17 mouse cellular contexts compared by ENCODE assay signal in the genomic region with DNA sequence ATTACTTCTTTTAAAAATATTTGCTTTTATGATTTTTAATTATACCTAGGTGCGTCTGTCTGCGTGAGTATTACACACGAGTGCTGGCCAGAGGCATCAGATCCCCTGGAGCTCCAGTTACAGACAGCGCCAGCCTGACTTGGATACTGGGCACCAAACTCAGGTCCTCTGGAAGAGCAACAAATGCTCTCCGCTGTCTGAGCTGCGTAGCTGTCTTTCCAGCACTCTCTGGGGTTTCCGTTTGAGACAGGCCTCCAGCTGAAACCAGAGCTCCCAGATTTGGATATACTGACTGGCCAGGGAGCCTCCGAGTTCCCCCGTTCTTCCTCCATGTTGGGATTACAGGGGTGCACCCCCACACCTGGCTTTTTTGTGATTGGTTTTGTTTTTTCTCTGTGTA. TPM values are rescaled to one million over a fixed set of nuclear protein-coding genes. Genes with fewer than 3 reads are reported as not detected.
A peak's percentile ranks its signal among the peaks of the same experiment; 100 is the strongest.
DNase-seq lines count a peak whose midpoint lies in the region; ATAC-seq and TF ChIP-seq lines count a peak whose summit lies in the region.
"Had no signal": no experiment of that assay in that cellular context is flagged by ENCODE, and none has a peak within 500 bp of the region (broad histone marks: within the 10 kb centered on the region; RNA-seq: fewer than 3 reads in every experiment).

No protein-coding gene starts in this region.

- H3K27ac ChIP-seq in hindbrain, embryonic 11.5 days (ENCODE audit: low read depth, low read length) = no peak overlapping the region
- H3K27ac ChIP-seq in hindbrain, postnatal 0 days = no peak overlapping the region
- H3K27ac ChIP-seq in ES-E14 (ENCODE audit: insufficient read depth, low read depth, low read length, poor library complexity, severe bottlenecking) = peak overlapping the region; percentile 8; the same call in 1 of the 2 replicates
- peak overlapping the region; percentile 16; the same call in 1 of the 2 replicates for H3K27ac ChIP-seq in limb, embryonic 10.5 days
- H3K27ac ChIP-seq: hindbrain, embryonic 15.5 days; layer of hippocampus, adult 2 months; liver, embryonic 14.5 days had no signal

- no peak for ATAC-seq in hindbrain, embryonic 11.5 days (ENCODE audit: low FRiP score)
- ATAC-seq in hindbrain, postnatal 0 days = no peak
- ATAC-seq: CD4-positive, CD25-positive, alpha-beta regulatory T cell, adult 4 months; forebrain, embryonic 16.5 days had no signal

- no peaks in the 10 kb centered on the region for H3K36me3 ChIP-seq in hindbrain, embryonic 11.5 days (ENCODE audit: control insufficient read depth, insufficient read depth, low read length)
- no peaks in the 10 kb centered on the region for H3K36me3 ChIP-seq in hindbrain, postnatal 0 days (ENCODE audit: insufficient read depth, low read length)
- no peaks in the 10 kb centered on the region for H3K36me3 ChIP-seq in E14TG2a.4 (ENCODE audit: insufficient read depth, low read length)
- no peaks in the 10 kb centered on the region for H3K36me3 ChIP-seq in ES-E14 (ENCODE audit: control insufficient read depth, insufficient read depth, low read length, poor library complexity, severe bottlenecking)
- no peaks in the 10 kb centered on the region for H3K36me3 ChIP-seq in limb, embryonic 10.5 days
- H3K36me3 ChIP-seq: hindbrain, embryonic 15.5 days had no signal

- peaks cover 8% of the 10 kb centered on the region for H3K4me1 ChIP-seq in hindbrain, embryonic 11.5 days (replicated peaks; ENCODE audit: control insufficient read depth, insufficient read depth, low read length)
- H3K4me1 ChIP-seq in hindbrain, postnatal 0 days (ENCODE audit: insufficient read depth, low read length) = no peaks in the 10 kb centered on the region
- H3K4me1 ChIP-seq in E14TG2a.4 (replicated peaks; ENCODE audit: low read depth, low read length) (peaks cover 79% of the 10 kb centered on the region), ES-E14 (ENCODE audit: control insufficient read depth in 2 of 2, insufficient read depth in 2 of 2, low read length in 2 of 2, poor library complexity in 1 of 2) (peaks cover 8 to 13% of the 10 kb centered on the region in 2 experiments; a peak in 3 of 4 replicates)
- peaks cover 16% of the 10 kb centered on the region for H3K4me1 ChIP-seq in limb, embryonic 10.5 days

- no peak overlapping the region for H3K4me2 ChIP-seq in hindbrain, embryonic 11.5 days (replicated peaks; ENCODE audit: low read depth, low read length)
- no peak overlapping the region for H3K4me2 ChIP-seq in hindbrain, postnatal 0 days (ENCODE audit: low read depth, low read length)
- H3K4me2 ChIP-seq: hindbrain, embryonic 15.5 days had no signal

- H3K4me3 ChIP-seq in hindbrain, embryonic 11.5 days (ENCODE audit: low read depth, low read length) = no peak overlapping the region
- no peak overlapping the region for H3K4me3 ChIP-seq in hindbrain, postnatal 0 days (ENCODE audit: low read length)
- H3K4me3 ChIP-seq in E14TG2a.4 (replicated peaks; ENCODE audit: low read length) (peak overlapping the region; percentile 39; the same call in 1 of the 2 replicates), ES-E14 (ENCODE audit: insufficient read depth in 1 of 2, low read depth in 1 of 2, low read length in 2 of 2, poor library complexity in 1 of 2, severe bottlenecking in 1 of 2) (no peak overlapping the region)
- no peak overlapping the region for H3K4me3 ChIP-seq in limb, embryonic 10.5 days
- H3K4me3 ChIP-seq: hindbrain, embryonic 15.5 days; layer of hippocampus, adult 2 months had no signal

- peak; percentile 20 for DNase-seq in hindbrain, embryonic 11.5 days (ENCODE audit: low spot score)
- no peak for DNase-seq in hindbrain, postnatal 0 days (ENCODE audit: low spot score)
- no peak for DNase-seq in ES-E14 (ENCODE audit: low read depth, low spot score)
- no peak for DNase-seq in limb, embryonic 10.5 days (ENCODE audit: low spot score)
- DNase-seq in urinary bladder, postnatal 14 days (ENCODE audit: low spot score) = no peak
- DNase-seq in urinary bladder, postnatal 25 days (ENCODE audit: low spot score) = no peak
- DNase-seq: cerebellum, adult 18-20 months; kidney, adult 9 months had no signal

- WGBS in hindbrain, embryonic 11.5 days = 31% methylated on average over 9 of the region's 9 CpGs
- 43% methylated on average over 9 of the region's 9 CpGs for WGBS in hindbrain, postnatal 0 days
- 24% methylated on average over 9 of the region's 9 CpGs for WGBS in limb, embryonic 10.5 days

- in situ Hi-C loops in ES-E14 (cut with MboI; ENCODE audit: low sequenced_read_pairs in 2 of 2, unreplicated experiment in 2 of 2) = no loop called here

- H3K9me3 ChIP-seq in hindbrain, embryonic 11.5 days (ENCODE audit: control insufficient read depth, low read length) = no peaks in the 10 kb centered on the region
- no peaks in the 10 kb centered on the region for H3K9me3 ChIP-seq in hindbrain, postnatal 0 days (ENCODE audit: low read length)
- H3K9me3 ChIP-seq in E14TG2a.4 (ENCODE audit: low read length) (no peaks in the 10 kb centered on the region), ES-E14 (ENCODE audit: control insufficient read depth, insufficient read depth, low read depth, low read length) (no peaks in the 10 kb centered on the region)
- no peaks in the 10 kb centered on the region for H3K9me3 ChIP-seq in limb, embryonic 10.5 days (replicated peaks)
- H3K9me3 ChIP-seq: hindbrain, embryonic 15.5 days had no signal

- no peaks in the 10 kb centered on the region for H3K27me3 ChIP-seq in hindbrain, embryonic 11.5 days (ENCODE audit: control insufficient read depth, insufficient read depth, low read length)
- H3K27me3 ChIP-seq in hindbrain, postnatal 0 days (ENCODE audit: insufficient read depth, low read length) = no peaks in the 10 kb centered on the region
- H3K27me3 ChIP-seq in E14TG2a.4 (ENCODE audit: insufficient read depth, low read length) = no peaks in the 10 kb centered on the region
- H3K27me3 ChIP-seq in limb, embryonic 10.5 days (ENCODE audit: low read depth, poor library complexity, severe bottlenecking) = no peaks in the 10 kb centered on the region
- H3K27me3 ChIP-seq: hindbrain, embryonic 15.5 days had no signal

- no peak for TF ChIP-seq CTCF in hindbrain, postnatal 0 days (IDR thresholded peaks at IDR 0.05; ENCODE audit: low read depth)
- no peak for TF ChIP-seq CTCF in E14TG2a.4 (conservative IDR thresholded peaks at IDR 0.05; ENCODE audit: low read length)

- H3K9ac ChIP-seq in hindbrain, embryonic 11.5 days (ENCODE audit: low read depth, low read length) = no peak overlapping the region
- no peak overlapping the region for H3K9ac ChIP-seq in hindbrain, postnatal 0 days (replicated peaks; ENCODE audit: low read length)
- no peak overlapping the region for H3K9ac ChIP-seq in ES-E14 (ENCODE audit: insufficient read depth, low read depth, low read length, poor library complexity, severe bottlenecking)
- H3K9ac ChIP-seq: hindbrain, embryonic 15.5 days; liver, embryonic 14.5 days had no signal

TF ChIP-seq in ES-E14, 5 proteins besides CTCF, POLR2A, EP300 and RAD21:
- no peak for TF ChIP-seq HCFC1 (IDR thresholded peaks at IDR 0.05; ENCODE audit: borderline replicate concordance, insufficient read depth, low read length)
- no peak for TF ChIP-seq CHD2 (IDR thresholded peaks at IDR 0.05; ENCODE audit: low read depth, low read length)
- no peak for TF ChIP-seq ZC3H11A (IDR thresholded peaks at IDR 0.05; ENCODE audit: borderline replicate concordance, low read depth, low read length)
- TF ChIP-seq ZNF384 (IDR thresholded peaks at IDR 0.05; ENCODE audit: low read depth, low read length) = no peak
- no peak for TF ChIP-seq MAFK (IDR thresholded peaks at IDR 0.05; ENCODE audit: insufficient read depth, low read depth, low read length)

RNA-seq across cellular contexts. Expression of gene Sall4, which starts 12.9 kb away (rescaled TPM):
- polyA plus RNA-seq in hindbrain, embryonic 11.5 days (2014; fragmentation: Nextera tagmentation; extraction: Ambion mirVana) = 7.1 and 7.3 TPM in 2 replicates
- 0.31 and 0.32 TPM in 2 replicates for total RNA-seq in hindbrain, postnatal 0 days (2014; rRNA removed)
- 0.10 and 0.16 TPM in 2 replicates for polyA plus RNA-seq in hindbrain, postnatal 0 days (2015; fragmentation: Nextera tagmentation; extraction: Ambion mirVana)
- total RNA-seq in ES-E14 (2012; rRNA removed) = 119 and 143 TPM in 2 replicates
- 26.8 and 53.3 TPM in 2 replicates for polyA plus RNA-seq in limb, embryonic 10.5 days (2016; fragmentation: Nextera tagmentation; extraction: Ambion mirVana)
- total RNA-seq: adrenal gland, adult 18-20 months; monocyte, adult 5-6 weeks had no signal
- polyA plus RNA-seq: gonadal fat pad, adult 2 months had no signal

RNA-seq across cellular contexts. Expression of gene Atp9a, which starts 38.4 kb away (rescaled TPM):
- 12.8 and 14.6 TPM in 2 replicates for polyA plus RNA-seq in hindbrain, embryonic 11.5 days (2014; fragmentation: Nextera tagmentation; extraction: Ambion mirVana)
- 577 and 607 TPM in 2 replicates for total RNA-seq in hindbrain, postnatal 0 days (2014; rRNA removed)
- 127 and 130 TPM in 2 replicates for polyA plus RNA-seq in hindbrain, postnatal 0 days (2015; fragmentation: Nextera tagmentation; extraction: Ambion mirVana)
- 41.5 and 84.5 TPM in 2 replicates for total RNA-seq in ES-E14 (2012; rRNA removed)
- polyA plus RNA-seq in limb, embryonic 10.5 days (2016; fragmentation: Nextera tagmentation; extraction: Ambion mirVana) = 4.9 and 6.5 TPM in 2 replicates

Comparison
In these comparisons a context has a peak if more than half of its experiments do, and no peak if none do; other contexts are left out.
1. H3K27ac ChIP-seq: peak in ES-E14 (single experiment) and limb, embryonic 10.5 days (single experiment); none in hindbrain, embryonic 11.5 days (single experiment) and hindbrain, postnatal 0 days (single experiment).